Mouse (Mus musculus): ENCODE measurements around the gene Zfp69. TPM values are rescaled to one million over a fixed set of nuclear protein-coding genes. Genes with fewer than 3 reads are reported as not detected.

Gene Zfp69
- polyA plus RNA-seq, 1 experiment from 2014 or later: 9.9 TPM

DNA sequence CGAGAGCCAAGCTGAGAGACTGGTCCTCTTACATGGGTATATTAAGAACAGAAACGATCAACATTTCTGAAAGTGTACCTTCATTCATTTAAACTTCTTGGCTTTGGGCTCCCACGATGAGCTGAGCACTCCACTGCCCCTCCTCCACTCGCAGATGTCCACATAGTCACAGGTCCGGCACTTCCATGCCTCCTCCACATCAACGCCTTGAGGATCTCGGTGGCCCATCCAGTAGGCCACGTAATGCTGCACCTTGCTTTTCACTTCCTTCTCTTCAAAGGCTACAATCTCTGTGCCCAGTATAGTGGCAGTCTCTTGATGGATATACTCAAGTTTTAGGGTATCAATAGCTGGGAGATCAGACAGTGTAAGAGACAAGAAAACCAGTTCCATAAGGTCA lies 30.0 kb downstream of the Zfp69 start:
- Histone ChIP-seq H3K36me3 (replicated peaks; ENCODE audit: control insufficient read depth, insufficient read depth, low read depth, low read length) (peaks cover 15% of the 10 kb centered on the region), H3K9me3 (replicated peaks; ENCODE audit: control insufficient read depth, low read length) (no peaks in the 10 kb centered on the region; the same call in 1 of the 2 replicates), H3K4me3 (ENCODE audit: low read depth, low read length) (no peak overlapping the region), H3K4me1 (ENCODE audit: control insufficient read depth, insufficient read depth, low read length) (no peaks in the 10 kb centered on the region; the same call in 1 of the 2 replicates), H3K9ac (replicated peaks; ENCODE audit: low read length) (no peak overlapping the region), H3K27me3 (ENCODE audit: control insufficient read depth, insufficient read depth, low read length) (no peaks in the 10 kb centered on the region), H3K4me2 (ENCODE audit: low read depth, low read length) (no peak overlapping the region), H3K27ac (replicated peaks; ENCODE audit: low read depth, low read length) (no peak overlapping the region)
- no peak for ATAC-seq (replicated peaks; ENCODE audit: insufficient number of reproducible peaks, low FRiP score, low TSS enrichment, low read depth)
- 94% methylated on average over 8 of the region's 8 CpGs for WGBS
- no peak for DNase-seq (ENCODE audit: low spot score)

DNA sequence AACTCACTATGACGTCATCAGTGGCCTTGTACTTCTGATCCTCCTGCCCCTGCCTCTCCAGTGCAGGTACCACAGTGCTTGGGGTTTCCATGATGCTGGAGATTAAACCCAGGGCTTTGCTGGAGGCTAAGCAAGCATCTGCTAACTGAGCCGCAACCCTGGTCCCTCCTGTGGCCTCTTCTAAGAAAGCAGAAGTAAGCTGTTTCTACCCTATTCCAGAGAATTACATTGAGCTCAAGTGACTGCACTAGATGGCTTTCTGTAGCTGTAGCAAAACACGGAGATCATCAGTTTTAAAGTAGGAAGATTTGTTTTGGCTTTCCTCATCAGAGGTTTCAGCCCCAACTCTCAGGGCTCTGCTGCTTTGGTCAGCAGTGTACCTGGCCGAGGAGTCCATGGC lies 37.0 kb downstream of the Zfp69 start:
- DNase-seq (ENCODE audit: low spot score): no peak

DNA sequence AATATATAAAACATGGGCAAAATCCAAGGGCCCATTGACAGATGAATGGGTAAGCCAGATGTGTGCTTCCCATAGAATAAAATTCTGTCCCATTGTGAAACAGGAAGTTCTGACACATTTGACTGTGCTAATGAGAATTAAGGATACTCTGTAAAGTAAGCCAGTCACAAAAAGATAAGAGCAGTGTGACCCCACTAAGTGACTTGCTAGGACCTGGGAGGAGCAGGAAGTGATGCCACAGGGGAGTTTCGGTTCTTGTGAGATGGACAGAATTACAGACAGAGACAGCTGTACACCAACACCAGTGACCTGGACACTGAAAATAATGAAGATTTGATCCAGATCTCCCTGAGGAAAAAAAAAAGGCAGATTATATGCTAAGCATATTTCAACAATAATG lies 37.6 kb downstream of the Zfp69 start:
- 83% methylated on average over 1 of the region's 1 CpGs for WGBS
- DNase-seq (ENCODE audit: low spot score): no peak
- Histone ChIP-seq H3K9me3 (replicated peaks; ENCODE audit: control insufficient read depth, low read length) (no peaks in the 10 kb centered on the region), H3K4me2 (ENCODE audit: low read depth, low read length) (no peak overlapping the region), H3K27me3 (ENCODE audit: control insufficient read depth, insufficient read depth, low read length) (no peaks in the 10 kb centered on the region), H3K4me3 (ENCODE audit: low read depth, low read length) (no peak overlapping the region), H3K36me3 (replicated peaks; ENCODE audit: control insufficient read depth, insufficient read depth, low read depth, low read length) (no peaks in the 10 kb centered on the region), H3K9ac (replicated peaks; ENCODE audit: low read length) (no peak overlapping the region), H3K27ac (replicated peaks; ENCODE audit: low read depth, low read length) (no peak overlapping the region), H3K4me1 (ENCODE audit: control insufficient read depth, insufficient read depth, low read length) (no peaks in the 10 kb centered on the region)
- no peak for ATAC-seq (replicated peaks; ENCODE audit: insufficient number of reproducible peaks, low FRiP score, low TSS enrichment, low read depth)

More for the DNA sequence above, 37.0 kb downstream of the Zfp69 start:
- Histone ChIP-seq H3K27ac (replicated peaks; ENCODE audit: low read depth, low read length) (no peak overlapping the region), H3K27me3 (ENCODE audit: control insufficient read depth, insufficient read depth, low read length) (no peaks in the 10 kb centered on the region), H3K9ac (replicated peaks; ENCODE audit: low read length) (no peak overlapping the region), H3K36me3 (replicated peaks; ENCODE audit: control insufficient read depth, insufficient read depth, low read depth, low read length) (no peaks in the 10 kb centered on the region), H3K4me1 (ENCODE audit: control insufficient read depth, insufficient read depth, low read length) (no peaks in the 10 kb centered on the region), H3K9me3 (replicated peaks; ENCODE audit: control insufficient read depth, low read length) (no peaks in the 10 kb centered on the region), H3K4me3 (ENCODE audit: low read depth, low read length) (no peak overlapping the region), H3K4me2 (ENCODE audit: low read depth, low read length) (no peak overlapping the region)
- 73% methylated on average over 4 of the region's 4 CpGs for WGBS
- no peak for ATAC-seq (replicated peaks; ENCODE audit: insufficient number of reproducible peaks, low FRiP score, low TSS enrichment, low read depth)

DNA sequence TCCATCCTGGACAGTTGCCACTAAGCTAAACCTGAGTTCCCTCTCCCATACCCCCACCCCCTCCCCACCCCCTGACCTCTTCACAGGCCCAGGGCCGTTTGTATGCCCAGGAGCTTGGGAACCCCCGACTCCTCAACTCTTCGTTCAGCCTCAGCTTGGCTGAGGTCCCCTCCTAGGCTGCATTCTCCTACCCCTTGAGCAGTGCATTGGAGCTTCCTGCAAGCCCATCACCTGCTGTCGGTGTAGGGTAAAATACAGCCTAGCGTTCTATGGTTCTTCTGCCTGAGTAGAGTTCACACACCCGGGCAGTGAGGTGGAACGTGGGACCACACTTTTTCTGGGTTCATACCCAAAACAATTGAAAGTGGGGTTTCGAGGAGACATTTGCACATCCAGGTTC lies 38.1 kb downstream of the Zfp69 start:
- no peak overlapping the region for H3K4me2 ChIP-seq (ENCODE audit: low read depth, low read length)
- DNase-seq (ENCODE audit: low spot score): no peak
- H3K4me1 ChIP-seq (ENCODE audit: control insufficient read depth, insufficient read depth, low read length): no peaks in the 10 kb centered on the region
- no peak overlapping the region for H3K27ac ChIP-seq (replicated peaks; ENCODE audit: low read depth, low read length)
- ATAC-seq (replicated peaks; ENCODE audit: insufficient number of reproducible peaks, low FRiP score, low TSS enrichment, low read depth): no peak
- 59% methylated on average over 8 of the region's 8 CpGs for WGBS
- H3K4me3 ChIP-seq (ENCODE audit: low read depth, low read length): no peak overlapping the region
- H3K9ac ChIP-seq (replicated peaks; ENCODE audit: low read length): no peak overlapping the region
- no peaks in the 10 kb centered on the region for H3K27me3 ChIP-seq (ENCODE audit: control insufficient read depth, insufficient read depth, low read length)
- H3K36me3 ChIP-seq (replicated peaks; ENCODE audit: control insufficient read depth, insufficient read depth, low read depth, low read length): no peaks in the 10 kb centered on the region
- no peaks in the 10 kb centered on the region for H3K9me3 ChIP-seq (replicated peaks; ENCODE audit: control insufficient read depth, low read length)

DNA sequence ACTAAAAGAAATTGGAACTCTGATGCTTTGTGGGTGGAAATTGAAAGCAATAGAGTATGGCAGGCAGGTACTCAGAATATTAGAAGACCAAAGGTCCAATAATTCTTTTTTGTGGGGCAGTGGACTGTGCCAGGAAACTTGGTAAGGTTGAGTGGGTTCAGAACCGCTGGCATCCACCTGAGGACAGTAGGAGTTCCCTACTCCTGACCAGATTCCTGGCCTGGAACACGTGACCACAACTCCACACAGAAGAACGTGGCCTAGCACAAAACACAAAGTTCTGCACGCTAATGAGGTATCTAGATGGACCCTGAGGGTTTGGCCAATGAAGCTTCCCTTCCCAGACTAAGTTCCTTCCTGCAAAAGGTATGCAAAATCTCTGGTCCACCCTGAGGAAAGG lies 38.6 kb downstream of the Zfp69 start:
- no peaks in the 10 kb centered on the region for H3K36me3 ChIP-seq (replicated peaks; ENCODE audit: control insufficient read depth, insufficient read depth, low read depth, low read length)
- no peak overlapping the region for H3K9ac ChIP-seq (replicated peaks; ENCODE audit: low read length)
- no peaks in the 10 kb centered on the region for H3K4me1 ChIP-seq (ENCODE audit: control insufficient read depth, insufficient read depth, low read length)
- no peak for ATAC-seq (replicated peaks; ENCODE audit: insufficient number of reproducible peaks, low FRiP score, low TSS enrichment, low read depth)
- WGBS: 48% methylated on average over 4 of the region's 4 CpGs
- H3K27ac ChIP-seq (replicated peaks; ENCODE audit: low read depth, low read length): no peak overlapping the region
- H3K9me3 ChIP-seq (replicated peaks; ENCODE audit: control insufficient read depth, low read length): no peaks in the 10 kb centered on the region
- H3K4me2 ChIP-seq (ENCODE audit: low read depth, low read length): no peak overlapping the region
- H3K4me3 ChIP-seq (ENCODE audit: low read depth, low read length): no peak overlapping the region
- H3K27me3 ChIP-seq (ENCODE audit: control insufficient read depth, insufficient read depth, low read length): no peaks in the 10 kb centered on the region
- no peak for DNase-seq (ENCODE audit: low spot score)

DNA sequence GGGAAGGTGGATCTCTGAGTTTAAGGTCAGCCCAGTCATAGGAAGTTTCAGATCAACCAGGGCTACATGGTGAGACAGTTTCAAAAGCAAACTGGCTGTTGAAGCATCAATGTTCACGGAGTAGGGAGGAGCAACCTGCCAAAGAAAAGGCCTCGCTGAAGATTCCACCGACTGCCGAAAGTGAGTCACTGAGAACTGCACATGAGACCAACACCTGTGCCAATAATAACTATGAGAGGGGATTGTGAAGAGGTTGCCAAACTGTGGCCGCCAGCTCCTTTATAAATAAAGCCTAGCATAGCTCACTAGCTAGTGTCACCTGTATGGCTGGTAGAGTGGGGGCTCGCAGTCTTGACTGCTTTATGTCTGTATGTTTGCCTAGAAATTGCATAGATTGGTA lies 40.4 kb downstream of the Zfp69 start:
- Histone ChIP-seq H3K9me3 (replicated peaks; ENCODE audit: control insufficient read depth, low read length) (no peaks in the 10 kb centered on the region), H3K27ac (replicated peaks; ENCODE audit: low read depth, low read length) (no peak overlapping the region), H3K27me3 (ENCODE audit: control insufficient read depth, insufficient read depth, low read length) (no peaks in the 10 kb centered on the region), H3K9ac (replicated peaks; ENCODE audit: low read length) (no peak overlapping the region), H3K4me2 (ENCODE audit: low read depth, low read length) (no peak overlapping the region), H3K36me3 (replicated peaks; ENCODE audit: control insufficient read depth, insufficient read depth, low read depth, low read length) (no peaks in the 10 kb centered on the region), H3K4me3 (ENCODE audit: low read depth, low read length) (no peak overlapping the region), H3K4me1 (ENCODE audit: control insufficient read depth, insufficient read depth, low read length) (no peaks in the 10 kb centered on the region)
- DNase-seq (ENCODE audit: low spot score) (no peak), ATAC-seq (replicated peaks; ENCODE audit: insufficient number of reproducible peaks, low FRiP score, low TSS enrichment, low read depth) (no peak)
- 87% methylated on average over 6 of the region's 6 CpGs for WGBS

DNA sequence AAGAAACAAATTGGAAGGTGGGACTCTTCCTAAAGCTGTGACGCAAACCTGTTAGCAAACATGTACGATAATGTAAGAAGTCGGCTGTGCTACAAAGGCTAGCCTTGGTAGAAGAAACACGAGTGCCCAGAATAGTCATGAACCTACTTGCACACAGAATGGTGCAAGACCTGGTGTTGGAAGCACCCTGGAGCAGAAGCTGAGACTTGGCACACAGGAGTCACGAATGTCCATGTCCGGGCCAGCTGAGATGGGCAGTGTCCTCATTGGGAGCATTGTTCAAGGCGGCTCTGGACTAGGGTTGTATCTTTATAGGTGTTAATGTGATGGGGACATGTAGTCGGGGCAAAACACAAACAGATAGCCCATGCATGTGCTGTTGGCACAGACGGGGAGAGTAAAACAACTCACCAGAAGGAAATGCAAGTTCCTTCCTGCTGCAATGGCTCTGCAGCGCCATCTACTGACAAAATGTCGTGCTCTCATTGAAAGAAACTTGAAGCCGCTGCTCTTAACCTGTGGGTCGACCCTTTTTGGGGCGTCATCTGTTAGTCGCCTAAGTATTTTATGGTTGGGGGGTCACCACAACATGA lies 41.8 kb downstream of the Zfp69 start:
- Histone ChIP-seq H3K9me3 (replicated peaks; ENCODE audit: control insufficient read depth, low read length) (no peaks in the 10 kb centered on the region), H3K4me1 (ENCODE audit: control insufficient read depth, insufficient read depth, low read length) (no peaks in the 10 kb centered on the region), H3K27me3 (ENCODE audit: control insufficient read depth, insufficient read depth, low read length) (no peaks in the 10 kb centered on the region), H3K27ac (replicated peaks; ENCODE audit: low read depth, low read length) (no peak overlapping the region), H3K9ac (replicated peaks; ENCODE audit: low read length) (no peak overlapping the region), H3K4me2 (ENCODE audit: low read depth, low read length) (no peak overlapping the region), H3K36me3 (replicated peaks; ENCODE audit: control insufficient read depth, insufficient read depth, low read depth, low read length) (no peaks in the 10 kb centered on the region), H3K4me3 (ENCODE audit: low read depth, low read length) (no peak overlapping the region)
- 32% methylated on average over 15 of the region's 15 CpGs for WGBS
- ATAC-seq (replicated peaks; ENCODE audit: insufficient number of reproducible peaks, low FRiP score, low TSS enrichment, low read depth) (peak; percentile 56; the same call in 1 of the 2 replicates), DNase-seq (ENCODE audit: low spot score) (peak; percentile 87)

DNA sequence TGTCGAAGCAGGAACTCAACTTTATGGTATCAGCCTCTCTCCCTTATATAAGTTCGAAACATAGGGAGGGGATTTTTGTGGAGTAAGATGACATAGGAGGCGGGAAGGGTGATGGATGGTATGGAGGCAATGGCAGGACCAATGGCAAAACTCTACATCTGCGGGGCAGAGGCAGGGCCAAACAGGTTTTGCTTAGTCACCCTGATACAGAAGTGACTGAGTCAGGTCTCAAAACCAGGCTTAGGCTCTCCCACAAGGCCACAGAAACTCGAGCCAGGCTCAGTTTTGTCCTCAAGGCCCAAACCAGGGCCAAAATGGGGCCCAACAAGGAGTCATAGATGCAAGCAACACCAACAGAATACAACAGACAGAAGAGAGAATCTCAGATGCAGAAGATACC lies 45.9 kb downstream of the Zfp69 start:
- Histone ChIP-seq H3K27me3 (ENCODE audit: control insufficient read depth, insufficient read depth, low read length) (no peaks in the 10 kb centered on the region), H3K4me2 (ENCODE audit: low read depth, low read length) (no peak overlapping the region), H3K27ac (replicated peaks; ENCODE audit: low read depth, low read length) (no peak overlapping the region), H3K9me3 (replicated peaks; ENCODE audit: control insufficient read depth, low read length) (no peaks in the 10 kb centered on the region), H3K36me3 (replicated peaks; ENCODE audit: control insufficient read depth, insufficient read depth, low read depth, low read length) (no peaks in the 10 kb centered on the region), H3K4me1 (ENCODE audit: control insufficient read depth, insufficient read depth, low read length) (no peaks in the 10 kb centered on the region), H3K4me3 (ENCODE audit: low read depth, low read length) (no peak overlapping the region), H3K9ac (replicated peaks; ENCODE audit: low read length) (no peak overlapping the region)
- DNase-seq (ENCODE audit: low spot score) (no peak), ATAC-seq (replicated peaks; ENCODE audit: insufficient number of reproducible peaks, low FRiP score, low TSS enrichment, low read depth) (no peak)
- WGBS: 70% methylated on average over 5 of the region's 5 CpGs

Measured in embryonic facial prominence, embryonic 11.5 days (tissue).